Mouse (Mus musculus) forebrain, embryonic 10.5 days (tissue): ENCODE measurements around the gene 2810408A11Rik. TPM values are rescaled to one million over a fixed set of nuclear protein-coding genes. Genes with fewer than 3 reads are reported as not detected.
A peak's percentile ranks its signal among the peaks of the same experiment; 100 is the strongest.
"Not testable (repeated sequence)": the region's sequence is repeated elsewhere in the genome, so short reads cannot be mapped to it uniquely, and the experiment has no call there.

ENCODE experiments used
- DNase-seq: peaks from one replicate; pipeline ENCODE4 v3.0.0-alpha.2; 2017; ENCODE audit warnings: low spot score; ENCODE audit errors: extremely low spot score
- H3K27ac ChIP-seq: fragments of 300-500 bp; sonication (generic); 2 replicates; pipeline ENCODE4 v1.5.1; 2016; ENCODE audit warnings: mild to moderate bottlenecking
- H3K27me3 ChIP-seq: fragments of 300-500 bp; sonication (generic); 2 replicates; pipeline ENCODE4 v1.6.1; 2016; ENCODE audit warnings: mild to moderate bottlenecking; ENCODE audit not compliant: poor library complexity, severe bottlenecking
- H3K36me3 ChIP-seq: fragments of 300-500 bp; sonication (generic); replicated peaks from 2 replicates; pipeline ENCODE4 v1.6.1; 2016; ENCODE audit warnings: mild to moderate bottlenecking, moderate library complexity
- H3K4me1 ChIP-seq: fragments of 300-500 bp; sonication (generic); 2 replicates; pipeline ENCODE4 v1.6.1; 2016
- H3K4me3 ChIP-seq: fragments of 300-500 bp; sonication (generic); 2 replicates; pipeline ENCODE4 v1.5.1; 2016; ENCODE audit warnings: mild to moderate bottlenecking, moderate library complexity
- H3K9me3 ChIP-seq: fragments of 300-500 bp; sonication (generic); 2 replicates; pipeline ENCODE4 v1.6.1; 2016; ENCODE audit warnings: mild to moderate bottlenecking, moderate library complexity
- WGBS: fragments of 180-500 bp; shearing (Covaris S2); methylation state at CpG from one replicate; pipeline ENCODE4 v1.1.7; 2016; 5-methylcytosine and 5-hydroxymethylcytosine counted together
- polyA plus RNA-seq: library from polyadenylated mRNA; unstranded; fragments of >200 nt; fragmentation: Nextera tagmentation; extraction: Ambion mirVana; gene quantifications from 2 replicates; pipeline ENCODE4 v1.2.1, GENCODE M21; 2016

Gene 2810408A11Rik
- polyA plus RNA-seq, 1 experiment from 2014 or later = 11.9 TPM

DNA sequence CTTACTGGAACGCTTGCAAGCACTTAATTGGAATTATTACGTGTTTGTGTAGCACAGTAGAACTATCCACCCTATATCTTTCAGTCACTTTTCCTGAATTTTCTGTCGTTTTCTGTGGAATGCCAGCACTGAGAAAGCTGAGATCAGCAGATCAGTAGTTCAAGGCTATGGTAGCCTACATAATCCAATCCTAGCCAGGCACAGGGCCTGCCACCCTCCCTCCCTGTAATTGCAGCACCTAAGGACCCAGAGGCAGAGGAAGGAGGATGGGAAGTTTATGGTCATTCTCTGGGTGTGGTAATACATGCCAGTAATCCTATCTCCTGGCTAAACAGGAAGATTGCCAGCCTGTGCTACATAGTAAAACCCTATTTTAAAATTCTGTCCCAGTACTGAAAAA is 22.0 kb upstream of the 2810408A11Rik start:
- Histone ChIP-seq H3K27ac (peak overlapping the region; percentile 99), H3K9me3 (no peaks in the 10 kb centered on the region), H3K4me3 (peak overlapping the region; percentile 99), H3K27me3 (no peaks in the 10 kb centered on the region), H3K36me3 (peaks cover 20% of the 10 kb centered on the region), H3K4me1 (peaks cover 31% of the 10 kb centered on the region)
- WGBS = 66% methylated on average over 3 of the region's 3 CpGs
- no peak for DNase-seq

DNA sequence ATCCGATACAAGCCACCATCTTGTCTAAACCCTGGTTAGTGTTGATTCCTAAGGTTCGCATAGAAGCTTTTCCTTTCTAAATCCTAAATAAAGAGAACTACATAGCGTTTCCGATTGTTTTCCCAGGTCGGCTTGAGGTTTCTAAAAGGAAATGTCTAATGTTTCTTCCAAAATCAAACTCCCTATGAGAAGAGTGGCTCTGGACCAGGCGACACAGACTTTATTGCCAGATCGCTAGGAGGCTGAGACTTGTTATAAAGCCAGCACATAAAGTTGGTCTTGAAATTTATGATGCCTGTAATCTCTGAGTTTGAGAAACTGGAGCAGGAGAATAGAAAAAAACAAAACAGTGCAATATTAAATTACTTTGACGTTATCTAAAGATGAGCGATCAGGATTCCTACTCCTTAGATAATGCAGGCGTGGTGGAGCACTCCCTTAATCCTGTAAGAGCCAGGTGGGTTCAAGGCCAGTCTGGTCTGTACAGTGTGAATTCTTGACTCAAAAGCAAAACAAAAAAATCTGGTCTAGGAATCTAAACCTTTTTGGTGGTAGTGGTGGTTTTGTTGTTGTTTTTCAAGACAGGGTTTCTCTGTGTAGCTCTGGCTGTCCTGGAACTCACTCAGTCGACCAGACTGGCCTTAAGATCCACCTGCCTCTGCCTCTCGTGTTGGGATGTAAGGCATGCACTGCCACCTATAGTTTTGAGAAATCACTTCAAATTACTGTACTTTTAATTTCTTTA is 21.4 kb upstream of the 2810408A11Rik start:
- H3K4me3 ChIP-seq = peak overlapping the region; percentile 99
- 3% methylated on average over 12 of the region's 12 CpGs for WGBS
- H3K4me1 ChIP-seq = peaks cover 35% of the 10 kb centered on the region
- H3K36me3 ChIP-seq = peaks cover 26% of the 10 kb centered on the region
- peak overlapping the region; percentile 99 for H3K27ac ChIP-seq
- H3K27me3 ChIP-seq = no peaks in the 10 kb centered on the region
- no peak for DNase-seq
- no peaks in the 10 kb centered on the region for H3K9me3 ChIP-seq

DNA sequence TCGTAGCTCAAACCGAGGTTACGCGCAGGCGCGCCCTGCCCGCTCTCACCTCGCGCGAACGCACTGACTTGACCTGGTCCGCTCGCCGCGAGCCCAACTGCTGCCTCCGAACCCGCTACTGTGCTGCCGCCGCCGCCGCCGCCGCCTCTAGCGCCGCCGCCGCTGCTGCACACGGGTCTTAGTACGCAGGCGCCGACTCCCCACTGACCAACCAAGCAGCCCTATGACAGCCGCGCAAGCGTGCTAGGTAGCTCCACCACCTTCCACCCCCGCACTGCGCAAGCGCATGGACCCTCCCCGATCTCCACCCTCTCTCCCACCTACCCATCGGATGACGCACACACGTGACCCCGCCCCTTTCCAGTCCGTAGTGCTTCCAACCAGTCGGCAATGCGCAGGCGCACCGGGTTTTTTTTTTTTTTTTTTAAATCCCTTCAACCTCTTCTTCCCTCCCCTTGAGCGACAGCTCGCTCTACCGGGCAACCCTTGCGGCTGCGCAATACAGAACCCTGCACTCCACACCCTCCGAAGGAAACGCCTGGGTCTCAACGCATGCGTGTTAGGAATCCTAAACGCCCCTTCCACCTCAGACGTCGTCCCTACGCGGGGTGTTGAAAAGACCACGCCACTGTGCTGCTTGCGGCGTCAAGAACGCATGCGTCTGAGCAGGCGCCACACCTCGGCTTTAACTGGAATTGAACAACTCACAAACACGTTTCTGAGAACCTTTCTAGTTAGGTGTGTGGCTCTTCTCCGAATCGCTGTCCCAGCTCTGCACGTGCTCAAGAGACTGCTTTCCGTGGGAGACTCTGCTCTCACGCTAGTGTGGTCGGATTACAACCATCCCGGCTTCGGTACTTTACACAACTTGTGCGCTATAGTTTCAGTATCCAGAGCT is 20.6 kb upstream of the 2810408A11Rik start, which contains the start of gene Eif5a:
Gene Eif5a, minus strand, starts transcription at position 845 of the 898 bp plus-strand sequence.
- WGBS = under 1% methylated on average over 78 of the region's 78 CpGs
- Histone ChIP-seq H3K27me3 (no peaks in the 10 kb centered on the region), H3K4me1 (peaks cover 44% of the 10 kb centered on the region), H3K27ac (peak within 1 kb of the TSS; percentile 99), H3K36me3 (peaks cover 35% of the 10 kb centered on the region), H3K4me3 (peak within 1 kb of the TSS; percentile 99), H3K9me3 (no peaks in the 10 kb centered on the region)
- peak; percentile 100 for DNase-seq

DNA sequence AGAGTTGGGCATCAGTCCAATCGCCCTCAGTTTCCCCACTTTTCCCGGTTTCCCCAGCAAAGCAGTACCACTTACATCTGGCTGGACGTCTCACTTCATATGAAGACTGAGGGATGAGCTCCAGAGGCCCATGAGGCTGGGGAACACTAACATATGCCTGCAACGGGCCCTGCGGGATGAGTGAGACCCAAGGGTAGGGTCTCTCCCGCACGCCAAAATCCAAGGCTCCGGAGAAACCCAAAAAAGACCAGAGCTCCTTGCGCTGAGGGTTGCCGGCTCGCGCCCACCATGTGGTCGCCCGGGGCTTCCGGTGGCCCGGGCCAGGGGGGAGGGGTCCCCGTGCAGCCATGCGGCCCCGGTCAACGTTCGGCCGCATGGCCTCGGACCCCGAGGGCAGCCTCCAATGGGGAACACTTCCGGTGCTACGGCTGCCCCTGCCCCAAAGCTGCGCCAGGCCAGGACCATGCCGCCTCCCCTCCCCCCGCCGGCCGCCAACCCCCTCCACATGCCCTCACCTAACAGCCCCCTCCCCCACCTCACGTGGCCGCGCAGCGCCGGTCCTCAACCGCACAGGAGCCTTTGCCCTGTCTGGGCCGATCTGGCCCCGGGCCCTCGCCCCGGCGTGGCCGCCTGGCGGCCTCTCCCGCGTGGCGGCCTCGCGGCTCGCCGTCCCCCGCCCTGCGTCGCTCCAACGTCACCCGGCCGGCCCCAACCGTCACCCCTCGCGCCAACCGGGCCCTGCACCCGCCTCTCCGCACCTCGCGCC is 19.7 kb upstream of the 2810408A11Rik start:
- Histone ChIP-seq H3K27ac (peak overlapping the region; percentile 99), H3K4me3 (peak overlapping the region; percentile 99), H3K9me3 (no peaks in the 10 kb centered on the region), H3K27me3 (no peaks in the 10 kb centered on the region), H3K36me3 (peaks cover 44% of the 10 kb centered on the region), H3K4me1 (peaks cover 53% of the 10 kb centered on the region)
- WGBS = under 1% methylated on average over 64 of the region's 65 CpGs
- peak; percentile 70 for DNase-seq

DNA sequence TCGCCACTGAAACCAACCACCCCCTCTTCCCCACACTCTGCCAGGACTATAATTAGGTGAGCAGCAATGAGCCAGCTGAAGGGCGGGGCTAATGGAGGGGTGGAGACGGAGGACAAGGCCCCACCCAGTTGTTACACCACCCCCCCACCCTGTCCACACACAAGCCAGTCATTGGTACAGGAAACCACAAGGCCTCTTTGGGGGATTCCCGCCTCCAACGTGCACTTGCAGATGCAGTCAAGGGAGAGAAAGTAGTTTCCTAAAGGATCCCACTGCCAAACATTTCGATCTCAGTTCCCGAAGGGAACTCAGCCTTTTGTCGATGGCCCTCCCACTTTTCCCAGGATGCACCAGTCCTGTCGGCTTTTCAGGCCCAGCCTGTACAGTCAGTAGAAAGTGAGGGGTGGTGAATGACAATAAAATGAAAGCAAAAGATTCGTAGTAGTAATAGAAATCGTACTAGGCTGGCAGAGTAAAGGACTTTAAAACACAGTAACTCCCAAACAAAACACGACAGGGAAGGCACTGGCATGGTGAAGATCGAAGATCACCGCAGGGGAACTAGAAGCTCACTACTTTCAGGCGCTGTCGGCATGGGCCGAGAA is 19.0 kb upstream of the 2810408A11Rik start:
- H3K27me3 ChIP-seq = no peaks in the 10 kb centered on the region
- peaks cover 60% of the 10 kb centered on the region for H3K4me1 ChIP-seq
- H3K9me3 ChIP-seq = no peaks in the 10 kb centered on the region
- peak overlapping the region; percentile 99 for H3K4me3 ChIP-seq
- DNase-seq = peak; percentile 62
- peaks cover 51% of the 10 kb centered on the region for H3K36me3 ChIP-seq
- WGBS = 1% methylated on average over 17 of the region's 17 CpGs
- peak overlapping the region; percentile 99 for H3K27ac ChIP-seq

DNA sequence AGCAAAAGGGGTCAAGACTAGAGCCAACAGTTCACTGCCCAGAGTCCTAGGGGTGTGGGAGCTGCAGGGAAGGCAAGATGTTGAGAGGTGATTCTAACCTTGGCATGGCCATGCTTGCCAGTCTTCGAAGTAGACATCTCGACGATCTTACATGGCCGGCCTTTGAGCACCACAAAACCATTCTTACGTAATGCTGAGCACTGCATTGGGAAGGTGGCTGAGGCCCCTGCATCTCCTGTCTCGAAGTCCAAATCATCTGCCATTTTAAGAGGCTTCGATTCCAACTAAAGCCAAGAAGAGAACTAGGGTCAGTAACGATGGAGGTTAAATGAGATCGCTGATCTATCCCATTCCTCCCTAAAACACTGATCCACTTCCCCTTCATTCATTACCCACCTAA is 18.3 kb upstream of the 2810408A11Rik start:
- H3K27ac ChIP-seq = 0 out of 2 replicates have a peak overlapping the region, but pooled peaks have one; percentile 99
- H3K4me3 ChIP-seq = peak overlapping the region; percentile 99
- H3K4me1 ChIP-seq = peaks cover 67% of the 10 kb centered on the region
- no peaks in the 10 kb centered on the region for H3K27me3 ChIP-seq
- no peak for DNase-seq
- H3K9me3 ChIP-seq = no peaks in the 10 kb centered on the region
- H3K36me3 ChIP-seq = peaks cover 55% of the 10 kb centered on the region
- WGBS = 87% methylated on average over 9 of the region's 9 CpGs

DNA sequence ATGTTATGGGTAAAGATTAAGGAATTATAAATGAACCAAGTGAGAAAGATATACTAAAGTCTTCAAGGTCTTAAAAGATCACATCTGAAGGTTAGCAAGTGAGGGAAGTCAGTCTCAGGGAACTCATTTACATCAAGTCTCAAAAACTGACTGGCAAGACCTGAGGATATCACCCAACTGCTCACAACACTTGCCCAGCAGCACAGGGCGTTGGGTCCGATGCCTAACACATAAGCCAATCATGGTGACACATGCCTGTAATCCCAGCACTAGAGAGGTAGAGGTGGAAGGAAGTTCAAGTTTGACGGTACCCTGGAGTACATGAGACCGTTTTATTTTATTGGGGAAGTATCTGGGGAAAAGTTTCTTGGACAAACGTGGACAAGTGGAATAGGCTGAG is 17.3 kb upstream of the 2810408A11Rik start:
- DNase-seq = no peak
- no peaks in the 10 kb centered on the region for H3K9me3 ChIP-seq
- H3K4me3 ChIP-seq = peak overlapping the region; percentile 19; the same call in 1 of the 2 replicates
- H3K27ac ChIP-seq = no peak overlapping the region
- WGBS = 89% methylated on average over 5 of the region's 5 CpGs
- no peaks in the 10 kb centered on the region for H3K27me3 ChIP-seq
- peaks cover 76% of the 10 kb centered on the region for H3K4me1 ChIP-seq
- peaks cover 61% of the 10 kb centered on the region for H3K36me3 ChIP-seq

DNA sequence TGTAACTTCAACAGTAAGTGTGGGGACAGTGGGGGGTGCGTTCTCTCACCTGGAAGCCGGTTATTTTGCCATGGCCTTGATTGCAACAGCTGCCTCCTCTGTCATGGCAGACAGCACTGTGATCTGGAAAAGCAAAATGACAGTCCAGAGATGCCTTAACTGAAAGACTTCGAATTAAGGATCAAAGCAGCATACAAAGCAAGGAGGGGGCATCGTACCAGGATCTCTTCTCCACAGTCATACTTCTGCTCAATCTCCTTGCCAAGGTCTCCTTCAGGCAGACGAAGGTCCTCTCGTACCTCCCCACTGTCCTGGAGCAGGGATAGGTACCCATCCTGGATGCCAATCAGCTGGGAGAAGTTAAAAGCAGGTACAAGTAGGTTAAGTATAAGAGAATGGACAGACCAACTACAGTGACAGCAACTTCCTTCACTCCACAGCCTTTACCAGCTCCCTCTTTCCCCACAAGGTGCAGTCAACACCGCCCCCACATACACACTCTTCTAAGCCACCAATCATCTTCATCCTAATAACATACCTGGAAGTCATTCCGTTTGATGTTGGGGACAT is 16.7 kb upstream of the 2810408A11Rik start:
- no peaks in the 10 kb centered on the region for H3K27me3 ChIP-seq
- H3K9me3 ChIP-seq = no peaks in the 10 kb centered on the region
- DNase-seq = no peak
- H3K4me1 ChIP-seq = peaks cover 74% of the 10 kb centered on the region
- 88% methylated on average over 8 of the region's 8 CpGs for WGBS
- no peak overlapping the region for H3K27ac ChIP-seq
- peaks cover 68% of the 10 kb centered on the region for H3K36me3 ChIP-seq
- peak overlapping the region; percentile 19; the same call in 1 of the 2 replicates for H3K4me3 ChIP-seq

DNA sequence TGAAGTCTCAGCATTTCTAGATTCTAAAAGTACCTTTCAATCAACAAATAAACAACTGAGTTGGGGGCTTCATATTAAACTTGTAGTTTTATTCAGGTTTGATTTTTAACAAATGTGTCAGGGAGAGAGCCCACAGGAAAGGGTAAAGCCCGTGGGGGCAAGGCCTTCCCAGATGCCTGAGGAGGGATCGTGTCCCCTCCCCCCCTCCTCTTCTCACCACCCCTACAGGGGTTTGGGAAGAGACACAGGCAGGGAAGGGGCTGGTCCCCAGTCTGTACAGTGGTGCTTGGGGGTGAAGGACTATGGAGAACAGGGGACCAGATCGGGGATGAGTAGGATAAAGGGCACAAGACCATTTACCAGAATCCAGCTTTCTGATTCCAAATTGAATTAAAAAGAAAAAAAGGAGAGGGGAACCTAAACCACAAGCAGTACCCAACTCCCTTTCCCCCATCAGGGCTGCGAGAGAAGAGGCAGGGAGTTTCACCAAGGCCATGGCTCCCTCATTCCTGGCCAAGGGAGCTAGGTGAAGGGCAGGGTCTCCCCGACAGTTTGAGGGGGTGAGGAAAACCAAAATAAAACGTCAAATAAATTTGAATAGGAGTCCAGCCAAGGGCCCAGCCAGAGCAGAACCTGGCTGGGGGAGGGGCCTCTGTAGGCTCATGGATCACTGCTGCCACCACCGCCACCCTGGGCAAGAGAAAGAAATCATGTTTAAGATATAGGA is 16.0 kb upstream of the 2810408A11Rik start:
- 72% methylated on average over 7 of the region's 7 CpGs for WGBS
- H3K36me3 ChIP-seq = peaks cover 74% of the 10 kb centered on the region
- peak overlapping the region; percentile 96; the same call in 1 of the 2 replicates for H3K4me3 ChIP-seq
- peaks cover 69% of the 10 kb centered on the region for H3K4me1 ChIP-seq
- DNase-seq, H3K27ac ChIP-seq, H3K9me3 ChIP-seq, H3K27me3 ChIP-seq: not testable (repeated sequence)

DNA sequence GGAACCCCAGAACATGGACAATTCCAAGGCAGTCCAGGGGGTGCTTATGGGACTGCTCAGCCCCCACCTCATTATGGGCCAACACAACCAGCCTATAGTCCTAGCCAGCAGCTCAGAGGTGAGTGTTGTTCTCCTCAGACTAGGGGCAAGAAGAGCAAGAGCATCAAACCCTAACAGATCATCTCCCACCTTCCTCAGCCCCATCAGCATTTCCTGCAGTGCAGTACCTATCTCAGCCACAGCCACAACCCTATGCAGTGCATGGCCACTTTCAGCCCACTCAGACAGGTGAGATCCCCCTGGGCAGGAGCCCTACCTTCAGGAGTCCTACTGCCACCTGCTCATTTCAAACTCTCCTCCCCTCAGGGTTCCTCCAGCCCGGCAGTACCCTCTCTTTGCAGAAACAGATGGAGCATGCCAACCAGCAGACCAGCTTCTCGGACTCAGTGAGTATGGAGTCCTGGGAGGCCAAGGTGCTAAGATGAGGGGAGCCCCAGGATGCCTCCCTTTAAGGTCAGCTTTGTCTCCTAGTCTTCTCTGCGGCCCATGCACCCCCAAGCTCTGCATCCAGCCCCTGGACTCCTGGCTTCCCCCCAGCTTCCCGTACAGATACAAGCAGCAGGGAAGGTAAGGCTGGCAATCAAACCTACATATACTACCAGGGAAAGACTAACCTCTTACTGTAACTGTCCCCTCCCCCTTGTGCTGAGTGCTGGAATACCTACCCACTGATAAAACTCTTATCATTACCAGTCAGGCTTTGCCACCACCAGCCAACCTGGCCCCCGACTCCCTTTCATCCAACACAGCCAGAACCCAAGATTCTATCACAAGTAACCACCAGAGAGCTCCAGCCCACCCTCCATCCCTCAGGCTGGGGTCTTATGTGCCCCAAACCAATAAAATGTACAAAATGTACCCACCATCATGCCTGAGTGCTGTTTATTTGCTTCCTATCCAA is 15.2 kb upstream of the 2810408A11Rik start:
- Histone ChIP-seq H3K27me3 (no peaks in the 10 kb centered on the region), H3K4me1 (peaks cover 69% of the 10 kb centered on the region), H3K36me3 (peaks cover 83% of the 10 kb centered on the region), H3K27ac (no peak overlapping the region), H3K4me3 (peak overlapping the region; percentile 96), H3K9me3 (no peaks in the 10 kb centered on the region)
- 74% methylated on average over 5 of the region's 5 CpGs for WGBS
- no peak for DNase-seq
